Mouse (Mus musculus) spleen, postnatal 36 days (tissue): Measurements from ENCODE around the gene Slc6a6.
A peak's percentile ranks its signal among the peaks of the same experiment; 100 is the strongest.

Experiments used
- DNase-seq, 2 experiments: peaks; one replicate each; pipeline ENCODE4 v3.0.0; 2022; ENCODE audit warnings: low spot score in 2 of 2, mixed read lengths in 1 of 2

The Slc6a6 gene

DNA sequence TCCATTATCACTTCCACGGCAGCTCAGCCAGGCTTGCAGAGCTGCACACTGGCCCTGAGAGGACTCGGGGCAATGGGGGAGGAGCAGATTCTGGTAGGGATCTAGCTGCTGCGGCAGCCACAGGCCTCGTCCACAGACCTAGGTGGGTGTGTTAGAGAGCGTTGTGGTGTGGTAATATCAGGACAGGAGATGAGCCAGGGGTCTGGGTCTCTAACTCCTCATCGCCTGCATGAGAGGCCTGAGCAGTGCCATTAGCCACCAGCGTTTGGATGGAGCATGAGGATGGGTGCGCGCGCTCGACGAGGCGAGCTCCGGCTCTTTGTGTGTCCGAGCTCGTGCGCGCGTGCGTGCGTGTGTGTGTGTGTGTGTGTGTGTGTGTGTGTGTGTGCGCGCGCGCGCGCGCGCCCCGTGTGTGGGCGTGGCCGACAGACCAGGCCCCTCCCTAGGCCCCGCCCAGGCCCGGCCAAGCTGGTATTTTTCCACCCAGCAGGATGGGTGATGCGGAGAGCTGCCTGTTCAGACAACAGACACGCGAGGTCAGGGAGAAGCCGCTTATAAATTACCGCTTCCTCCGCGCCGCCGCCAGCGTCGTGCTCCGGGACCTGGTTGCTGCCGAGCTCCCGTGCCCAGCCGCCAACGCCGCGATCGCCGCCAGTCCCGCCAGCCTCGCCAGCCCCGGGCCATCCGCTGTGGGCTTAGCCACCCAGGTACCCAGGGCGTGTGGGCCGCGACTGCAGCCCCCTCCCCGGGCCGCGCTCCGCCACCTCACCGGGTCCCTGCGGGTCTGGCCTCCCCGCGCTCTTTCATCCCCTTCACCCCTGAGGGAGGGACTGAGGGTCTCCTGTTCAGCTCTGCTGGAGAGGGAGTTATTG lies at the start of gene Slc6a6:
Slc6a6 (plus strand) TSS at position 452 of the 872 bp plus-strand sequence.
- DNase-seq = peak; percentile 89 to 92

- DNase-seq = no peak
Observed at GRCm38 (mm10) chr6:91634417-91634816, 49.4 kb upstream of the Slc6a6 start.

GRCm38 (mm10) chr6:91634876-91635275 lies 49.0 kb upstream of the Slc6a6 start:
- DNase-seq = no peak

DNA sequence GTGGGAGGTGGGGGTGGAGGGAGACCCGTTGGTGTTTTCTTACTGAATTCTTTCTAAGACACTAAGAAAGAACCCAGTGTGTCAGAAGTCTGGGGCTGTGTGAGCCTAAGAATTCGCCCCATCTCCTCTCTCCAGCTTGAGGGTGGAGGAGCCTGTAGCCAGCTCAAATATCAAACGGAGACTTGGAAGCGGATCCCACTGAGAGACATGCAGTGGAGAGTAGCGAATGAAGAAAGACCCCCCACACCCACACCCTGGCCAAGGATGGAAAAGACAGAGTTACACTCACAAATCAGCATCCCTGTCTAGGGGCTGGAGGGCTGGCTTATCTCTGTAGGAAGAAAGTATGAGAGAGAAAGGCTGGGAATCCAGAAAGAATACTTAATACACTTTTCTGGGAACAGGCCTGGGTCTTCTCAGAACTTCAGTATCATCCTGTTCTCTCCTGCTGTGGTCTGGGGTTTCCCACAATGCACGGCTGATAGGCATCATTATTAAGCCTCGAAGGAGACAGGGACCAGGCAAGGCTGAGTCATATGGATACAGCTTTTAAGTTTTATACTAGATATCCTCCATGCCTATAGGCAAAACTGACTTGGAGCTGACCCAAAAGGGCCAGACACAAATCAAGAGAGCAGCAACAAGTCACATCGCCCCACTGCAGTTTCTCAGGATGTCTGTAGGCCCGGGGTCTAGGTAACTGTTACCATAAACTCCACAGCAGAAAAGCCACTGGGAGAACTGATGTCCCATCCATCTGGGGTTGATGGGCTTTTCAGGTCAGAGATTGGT lies 45.5 kb upstream of the Slc6a6 start:
- no peak for DNase-seq

GRCm38 (mm10) chr6:91643011-91643410 lies 40.8 kb upstream of the Slc6a6 start:
- DNase-seq = no peak

DNA sequence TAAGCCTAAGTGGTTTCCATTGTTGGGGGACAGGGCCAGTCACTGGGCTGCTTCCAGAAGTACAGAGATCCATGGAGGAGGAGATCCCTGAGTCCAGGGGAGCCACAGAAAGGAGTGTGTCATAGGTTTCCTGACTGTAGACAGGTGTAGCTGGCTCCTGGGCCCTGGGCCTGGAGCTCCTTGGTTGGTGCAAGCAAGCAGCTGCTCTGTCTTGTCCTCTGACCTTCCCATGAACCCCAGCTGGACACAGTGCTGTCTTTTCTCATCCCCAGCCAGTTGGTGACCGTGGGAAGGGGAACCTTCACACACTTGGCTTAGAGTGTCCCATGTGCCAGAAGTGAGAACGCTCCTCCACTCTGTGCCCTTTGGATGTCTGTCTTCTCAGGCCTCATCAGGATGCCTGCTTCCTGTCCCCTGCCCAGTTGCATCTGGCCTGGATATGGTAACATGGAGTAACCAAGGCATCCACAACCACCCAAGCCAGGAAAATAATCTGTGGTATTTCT lies 40.4 kb upstream of the Slc6a6 start:
- DNase-seq = no peak

DNA sequence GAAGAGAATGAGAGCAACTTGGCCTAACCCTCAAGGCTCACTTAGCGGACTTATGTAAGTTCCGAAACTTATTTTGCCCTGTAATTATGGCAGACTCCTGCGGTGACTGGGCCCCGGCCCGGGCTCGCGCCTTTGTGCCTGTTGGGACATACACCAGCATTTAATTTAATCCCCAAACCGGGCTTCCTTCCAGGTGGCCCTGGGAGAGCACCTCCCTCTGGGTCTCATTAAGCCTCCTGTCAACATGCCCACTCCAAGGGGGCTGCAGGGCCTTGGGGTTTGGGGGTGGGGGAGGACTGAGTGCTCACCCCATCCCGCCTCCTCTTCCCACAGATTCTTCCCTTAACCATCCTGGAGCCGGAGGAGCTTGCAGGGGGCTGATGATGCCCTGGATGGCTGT lies 37.8 kb upstream of the Slc6a6 start:
- DNase-seq = no peak

DNA sequence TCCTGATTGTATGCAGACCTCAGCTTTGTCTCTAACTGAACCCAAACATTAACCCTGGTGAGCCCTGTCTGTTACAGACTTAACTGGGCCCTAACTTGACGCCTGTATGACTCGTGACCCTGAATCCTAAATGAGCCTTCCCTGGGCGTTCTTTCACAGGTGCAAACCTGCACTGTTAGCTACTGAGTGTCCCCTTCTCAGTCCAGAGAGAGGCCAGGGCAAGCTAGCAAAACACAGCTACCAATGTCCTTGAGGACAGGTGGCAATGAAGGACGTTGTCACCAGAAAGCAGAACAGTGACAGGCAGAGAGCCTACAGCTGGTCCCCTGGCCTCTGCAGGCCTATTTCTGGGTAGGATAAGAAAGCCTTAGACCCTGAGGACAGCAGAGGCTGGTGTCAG lies 37.0 kb upstream of the Slc6a6 start:
- DNase-seq = no peak

GRCm38 (mm10) chr6:91647385-91647791 lies 36.5 kb upstream of the Slc6a6 start:
- no peak for DNase-seq

DNA sequence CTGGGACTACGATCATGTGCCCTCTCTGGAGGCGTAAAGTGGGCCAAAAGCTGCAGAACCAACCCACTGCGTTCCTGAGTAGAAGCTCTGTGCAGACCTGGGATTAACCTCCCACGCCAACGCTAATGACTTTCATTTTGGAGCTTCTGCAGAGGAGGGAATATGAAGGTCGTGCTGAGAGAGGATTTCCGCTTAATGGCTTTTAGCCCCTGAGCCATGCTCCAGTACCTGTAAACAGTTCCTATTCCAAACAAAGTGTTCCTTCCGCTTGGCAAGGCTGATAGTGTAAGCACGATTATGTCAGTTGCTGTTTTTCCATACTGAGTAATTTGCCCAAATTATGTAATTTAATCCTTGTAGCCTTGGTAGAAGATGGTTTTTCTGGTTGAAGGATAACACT lies 33.6 kb upstream of the Slc6a6 start:
- DNase-seq = no peak

DNA sequence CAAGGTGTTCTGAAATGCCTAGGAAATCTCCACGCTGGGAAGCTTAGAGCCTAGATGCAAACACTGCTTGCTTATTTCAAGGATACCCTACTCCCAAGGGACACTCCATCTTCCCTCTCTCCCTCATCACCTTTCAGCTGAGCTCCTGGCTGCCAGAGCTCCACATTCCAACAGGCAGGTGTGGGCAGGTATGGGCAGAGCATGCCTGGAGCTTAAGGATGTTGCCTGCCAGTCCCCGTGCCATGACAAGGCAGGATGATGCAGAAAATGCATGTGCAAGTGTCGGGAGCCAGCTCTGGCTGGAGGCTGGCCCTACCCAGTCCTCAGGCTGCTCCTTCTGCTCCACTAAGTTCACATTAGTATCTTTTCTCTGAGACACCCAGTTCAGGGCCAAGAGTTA lies 31.6 kb upstream of the Slc6a6 start:
- DNase-seq = no peak

DNA sequence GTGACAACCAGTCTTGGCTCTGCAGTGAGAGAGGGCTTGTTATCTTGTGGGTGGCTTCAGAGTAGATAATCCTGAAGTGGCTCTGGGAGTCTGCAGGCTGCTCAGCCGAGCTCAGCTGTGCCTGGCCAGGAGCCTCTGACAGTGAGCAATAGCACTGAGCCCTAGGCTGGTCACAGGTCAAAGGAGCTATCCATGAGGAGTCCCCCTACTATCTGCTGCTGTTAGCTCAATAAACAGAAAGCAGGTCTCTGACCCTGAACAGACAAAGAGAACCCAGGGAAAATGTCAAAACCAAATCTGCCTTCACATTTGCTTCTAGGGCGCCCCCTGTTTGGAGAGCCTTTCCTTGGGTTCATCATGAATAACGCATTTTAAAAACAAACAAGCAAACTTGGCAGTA lies 28.6 kb upstream of the Slc6a6 start:
- DNase-seq = no peak

GRCm38 (mm10) chr6:91655874-91656433 lies 27.9 kb upstream of the Slc6a6 start:
- no peak for DNase-seq

- DNase-seq = no peak
Observed at GRCm38 (mm10) chr6:91658288-91658687, 25.6 kb upstream of the Slc6a6 start.

DNA sequence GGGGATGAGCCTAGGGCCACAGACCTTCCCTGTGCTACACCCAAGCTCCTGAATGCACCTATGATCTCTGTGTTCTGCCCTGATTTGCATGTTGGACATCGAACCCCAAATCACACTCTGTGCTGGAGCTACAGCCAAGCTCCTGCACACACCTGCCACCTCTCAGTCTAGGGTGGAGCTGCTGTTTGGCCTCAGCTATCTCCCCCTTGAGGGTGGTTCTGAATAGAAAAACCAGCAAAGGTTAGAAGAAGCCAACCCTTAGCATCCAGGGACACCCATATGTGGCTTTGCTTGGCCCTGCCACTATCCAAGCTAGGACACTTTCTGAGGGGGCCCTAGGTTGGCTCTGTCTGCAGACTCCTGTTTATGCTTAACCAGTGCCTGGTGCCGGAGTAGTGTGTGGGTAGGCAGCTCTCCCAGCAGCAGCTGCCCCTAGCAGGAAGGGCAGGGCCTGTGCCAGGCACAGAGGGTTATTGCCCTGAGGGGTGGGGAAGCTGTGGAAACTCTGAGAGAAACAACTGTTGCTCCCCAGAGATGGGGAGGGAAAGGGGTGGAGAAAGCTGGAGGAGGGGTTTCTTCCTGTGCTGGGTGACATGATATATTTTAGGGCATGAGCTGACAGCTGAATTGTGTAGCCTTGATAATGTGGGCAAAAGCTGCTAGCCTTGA lies 23.9 kb upstream of the Slc6a6 start:
- peak; percentile 34 to 40 for DNase-seq

DNA sequence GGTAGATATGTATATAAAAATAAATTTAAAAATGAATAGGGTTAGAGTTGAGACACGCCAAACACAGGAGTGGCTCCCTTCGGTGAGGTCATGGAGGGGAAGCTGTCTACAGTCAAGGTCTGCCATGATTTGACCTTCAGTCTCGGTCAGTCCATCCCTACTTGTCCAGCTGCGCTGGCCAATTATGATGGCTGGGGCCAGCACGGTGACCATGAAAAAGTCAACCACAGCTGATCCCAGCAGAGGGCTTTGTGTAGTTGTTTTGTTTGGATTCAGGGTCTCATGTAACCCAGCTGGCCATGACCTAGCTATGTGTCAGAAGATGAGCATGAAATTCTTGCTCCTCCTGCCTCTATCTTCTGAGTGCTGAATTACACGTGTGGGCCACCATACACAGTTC lies 21.6 kb upstream of the Slc6a6 start:
- DNase-seq = no peak

- no peak for DNase-seq
Observed at GRCm38 (mm10) chr6:91663616-91664015, 20.2 kb upstream of the Slc6a6 start.

- DNase-seq = no peak
Observed at GRCm38 (mm10) chr6:91665267-91665666, 18.6 kb upstream of the Slc6a6 start.

- DNase-seq = no peak
Observed at GRCm38 (mm10) chr6:91665990-91666700, 17.7 kb upstream of the Slc6a6 start.

GRCm38 (mm10) chr6:91667141-91667540 lies 16.7 kb upstream of the Slc6a6 start:
- DNase-seq = no peak

DNA sequence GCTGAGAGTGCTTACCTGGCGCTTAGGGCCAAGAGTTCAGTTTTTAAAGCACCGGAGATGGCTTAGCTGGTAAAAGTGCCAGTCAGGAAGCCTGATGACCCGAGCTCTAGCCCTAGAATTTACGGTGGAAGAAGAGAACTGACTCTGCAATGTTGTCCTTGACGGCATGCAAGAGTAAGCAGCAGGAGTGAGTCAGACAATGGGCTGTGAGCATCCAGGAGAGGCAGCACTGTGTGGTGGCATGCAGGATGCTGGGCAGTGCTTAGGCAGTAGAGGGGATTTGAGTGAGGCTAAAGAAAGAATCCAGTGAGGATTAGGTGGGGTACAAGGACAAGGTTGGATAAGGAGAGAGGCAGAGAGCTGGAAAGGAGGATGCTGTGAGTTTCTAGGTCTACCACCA lies 15.6 kb upstream of the Slc6a6 start:
- DNase-seq = no peak
